ENCODE assay signal across 8 mouse cellular contexts in genomic region chr7:145283041-145283440, GRCm38 (mm10). TPM values are rescaled to one million over a fixed set of nuclear protein-coding genes. Genes with fewer than 3 reads are reported as not detected.
DNase-seq lines count a peak whose midpoint lies in the region; ATAC-seq and TF ChIP-seq lines count a peak whose summit lies in the region.

No protein-coding gene starts in this region.

- H3K9ac ChIP-seq in limb, embryonic 14.5 days (ENCODE audit: low read depth, low read length, severe bottlenecking), result peak overlapping the region; percentile 65

- TF ChIP-seq POLR2A in limb, embryonic 14.5 days (IDR thresholded peaks at IDR 0.05; ENCODE audit: borderline replicate concordance, extremely low read depth, insufficient read depth, insufficient read length), result no peak

- peak overlapping the region; percentile 83 for H3K27ac ChIP-seq in forebrain, embryonic 10.5 days
- H3K27ac ChIP-seq in limb, embryonic 14.5 days (replicated peaks; ENCODE audit: low read depth, low read length), result no peak overlapping the region

- peaks cover 33% of the 10 kb centered on the region for H3K4me1 ChIP-seq in forebrain, embryonic 10.5 days
- H3K4me1 ChIP-seq in limb, embryonic 14.5 days (ENCODE audit: control insufficient read depth, insufficient read depth, low read length), result peaks cover 17% of the 10 kb centered on the region

- no peak for ATAC-seq in limb, embryonic 14.5 days (ENCODE audit: low FRiP score, low read depth)
- ATAC-seq in monocyte, adult 5-6 weeks (replicated peaks; ENCODE audit: insufficient number of reproducible peaks, low FRiP score, low TSS enrichment, poor library complexity, severe bottlenecking), result peak; percentile 76

- peak; percentile 38 for DNase-seq in retina, postnatal 1 day
- DNase-seq in retina, embryonic 14.5 days (ENCODE audit: low spot score), result no peak
- no peak for DNase-seq in forebrain, embryonic 10.5 days (ENCODE audit: extremely low spot score, low spot score)
- DNase-seq in limb, embryonic 14.5 days (ENCODE audit: low spot score), result no peak
- no peak for DNase-seq in spleen, postnatal 10 days (ENCODE audit: low spot score in 2 of 2)
- DNase-seq in urinary bladder, adult 2 months (ENCODE audit: low spot score), result no peak
- DNase-seq in layer of hippocampus, postnatal 10 days (ENCODE audit: low spot score in 2 of 2), result no peak

- WGBS in forebrain, embryonic 10.5 days, result 58% methylated on average over 4 of the region's 4 CpGs
- 44% methylated on average over 4 of the region's 4 CpGs for WGBS in limb, embryonic 14.5 days

- H3K27me3 ChIP-seq in forebrain, embryonic 10.5 days (ENCODE audit: poor library complexity, severe bottlenecking), result no peaks in the 10 kb centered on the region
- H3K27me3 ChIP-seq in limb, embryonic 14.5 days (ENCODE audit: control insufficient read depth, insufficient read depth, low read length), result no peaks in the 10 kb centered on the region

- H3K4me2 ChIP-seq in limb, embryonic 14.5 days (replicated peaks; ENCODE audit: low read depth, low read length, severe bottlenecking), result peak overlapping the region; percentile 69

- no peaks in the 10 kb centered on the region for H3K9me3 ChIP-seq in forebrain, embryonic 10.5 days
- H3K9me3 ChIP-seq in limb, embryonic 14.5 days (ENCODE audit: control insufficient read depth, low read length), result no peaks in the 10 kb centered on the region

- peaks cover 22% of the 10 kb centered on the region for H3K36me3 ChIP-seq in forebrain, embryonic 10.5 days (replicated peaks)
- peaks cover 11% of the 10 kb centered on the region for H3K36me3 ChIP-seq in limb, embryonic 14.5 days (ENCODE audit: control insufficient read depth, insufficient read depth, low read length)

- H3K4me3 ChIP-seq in forebrain, embryonic 10.5 days, result peak overlapping the region; percentile 61
- peak overlapping the region; percentile 56 for H3K4me3 ChIP-seq in limb, embryonic 14.5 days (replicated peaks; ENCODE audit: low read length)

RNA-seq across cellular contexts. Expression of gene Tpcn2, which starts 0.8 kb away (rescaled TPM):
- polyA plus RNA-seq in forebrain, embryonic 10.5 days (2016; fragmentation: Nextera tagmentation; extraction: Ambion mirVana), result 5.1 and 5.9 TPM in 2 replicates
- polyA plus RNA-seq in limb, embryonic 14.5 days (2012; rRNA removed), result 44.0 and 59.1 TPM in 2 replicates
- polyA plus RNA-seq in limb, embryonic 14.5 days (2014; fragmentation: Nextera tagmentation; extraction: Ambion mirVana), result 4.7 and 5.1 TPM in 2 replicates
- total RNA-seq in monocyte, adult 5-6 weeks (2017), result 13.6 to 20.1 TPM (median 14.9 TPM) in 3 replicates
- polyA plus RNA-seq in urinary bladder, adult 2 months (2012; rRNA removed), result 28.4 and 32.4 TPM in 2 replicates
- total RNA-seq in layer of hippocampus, postnatal 10 days (2021), result 1 to 10 TPM; 5.5 to 7.0 TPM

RNA-seq across cellular contexts. Expression of gene Mrgprf, which starts 17.6 kb away (rescaled TPM):
- polyA plus RNA-seq in forebrain, embryonic 10.5 days (2016; fragmentation: Nextera tagmentation; extraction: Ambion mirVana), result 0.07 and 0.09 TPM in 2 replicates
- polyA plus RNA-seq in limb, embryonic 14.5 days (2012; rRNA removed), result 8.4 and 10.8 TPM in 2 replicates
- 6.0 and 7.0 TPM in 2 replicates for polyA plus RNA-seq in limb, embryonic 14.5 days (2014; fragmentation: Nextera tagmentation; extraction: Ambion mirVana)
- total RNA-seq in monocyte, adult 5-6 weeks (2017), result not detected in 3 replicates
- 46.0 and 52.3 TPM in 2 replicates for polyA plus RNA-seq in urinary bladder, adult 2 months (2012; rRNA removed)
- total RNA-seq in layer of hippocampus, postnatal 10 days (2021), result 1 to 10 TPM; 1.6 to 2.2 TPM

RNA-seq across cellular contexts. Expression of gene Mrgprd, which starts 31.6 kb away (rescaled TPM):
- not detected in 2 replicates for polyA plus RNA-seq in forebrain, embryonic 10.5 days (2016; fragmentation: Nextera tagmentation; extraction: Ambion mirVana)
- polyA plus RNA-seq in limb, embryonic 14.5 days (2012; rRNA removed), result not detected in 2 replicates
- not detected in 2 replicates for polyA plus RNA-seq in limb, embryonic 14.5 days (2014; fragmentation: Nextera tagmentation; extraction: Ambion mirVana)
- not detected in 3 replicates for total RNA-seq in monocyte, adult 5-6 weeks (2017)
- polyA plus RNA-seq in urinary bladder, adult 2 months (2012; rRNA removed), result not detected in 2 replicates
- total RNA-seq in layer of hippocampus, postnatal 10 days (2021), result not detected
